In the genomic region with DNA sequence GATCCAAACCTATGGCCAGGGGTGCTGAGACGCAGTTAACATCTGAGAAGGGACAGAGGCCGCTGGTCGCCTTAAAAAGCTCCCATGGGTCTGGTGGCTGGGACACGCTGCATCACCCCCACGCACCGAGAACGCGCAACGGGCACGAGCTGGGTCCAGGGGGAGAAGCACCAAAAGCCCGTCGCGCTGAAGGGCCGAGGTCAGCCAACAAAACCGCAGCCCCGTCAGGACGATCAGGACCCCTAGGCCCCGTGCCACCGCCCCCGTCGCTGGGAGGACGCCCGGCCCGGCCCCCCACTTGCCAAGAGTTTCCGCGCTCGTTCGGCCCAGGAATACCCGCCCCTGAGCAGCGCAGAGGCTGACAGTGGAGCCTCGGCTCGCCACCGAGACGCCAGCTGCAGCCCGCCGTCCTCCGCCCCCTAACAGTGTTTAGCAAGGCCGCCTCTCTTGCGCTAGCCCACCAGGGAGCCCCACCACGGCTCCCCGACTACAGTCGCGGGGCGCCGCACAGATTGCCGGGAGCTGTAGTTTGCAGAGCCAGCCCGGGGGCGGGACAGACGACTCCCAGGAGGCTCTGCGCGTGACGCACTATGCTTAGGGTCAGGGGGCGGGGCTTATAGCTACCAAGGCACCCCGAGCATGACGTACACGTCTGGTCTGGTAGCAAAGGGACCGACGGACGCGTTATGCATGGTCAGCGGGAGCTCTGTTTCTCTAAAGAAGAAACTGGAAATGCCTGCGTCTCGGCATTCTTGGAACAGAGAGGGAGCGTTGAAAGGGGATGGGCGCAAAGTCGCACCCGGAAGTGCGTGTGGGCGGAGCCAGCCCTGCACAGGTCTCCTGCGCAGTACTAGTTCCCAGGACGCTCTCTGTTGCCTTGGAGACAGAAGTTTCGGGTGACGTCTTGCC, we compare ENCODE assay signal across 7 mouse cellular contexts. TPM values are rescaled to one million over a fixed set of nuclear protein-coding genes. Genes with fewer than 3 reads are reported as not detected.
DNase-seq lines count a peak whose midpoint lies in the region; ATAC-seq lines count a peak whose summit lies in the region.

A gene (minus strand): TSS at position 510 of the 909 bp plus-strand sequence.

- no peaks in the 10 kb centered on the region for H3K27me3 ChIP-seq in intestine, embryonic 15.5 days (replicated peaks)
- H3K27me3 ChIP-seq in midbrain, embryonic 10.5 days (ENCODE audit: low read depth, poor library complexity, severe bottlenecking) = no peaks in the 10 kb centered on the region; the same call in 1 of the 2 replicates

- intact Hi-C loops in gastrocnemius, postnatal 36 days (cut with DNase I) = no loop called here
- intact Hi-C loops in left cerebral cortex, postnatal 25 days (cut with DNase I) = loop anchor here (1.0 kb wide), 1 partner anchor 26 kb away; no protein-coding TSS in a partner anchor

- ATAC-seq in intestine, embryonic 15.5 days = peak; percentile 99

- peak; percentile 97 for DNase-seq in adrenal gland, adult 2 months
- DNase-seq in embryo, embryonic 11.5 days (ENCODE audit: low read depth, low spot score) = peak; percentile 93
- peak; percentile 95 to 97 for DNase-seq in gastrocnemius, postnatal 36 days
- peak; percentile 98 to 99 for DNase-seq in left cerebral cortex, postnatal 25 days (ENCODE audit: low spot score in 2 of 2)
- peak; percentile 97 for DNase-seq in midbrain, embryonic 10.5 days (ENCODE audit: low spot score)
- DNase-seq in right cerebral cortex, postnatal 4 days = peak; percentile 97

- peaks cover 12% of the 10 kb centered on the region for H3K4me1 ChIP-seq in intestine, embryonic 15.5 days (replicated peaks)
- peaks cover 13% of the 10 kb centered on the region for H3K4me1 ChIP-seq in midbrain, embryonic 10.5 days

- peak within 1 kb of the TSS; percentile 68 for H3K27ac ChIP-seq in intestine, embryonic 15.5 days
- H3K27ac ChIP-seq in midbrain, embryonic 10.5 days (replicated peaks) = peak within 1 kb of the TSS; percentile 81

- peak within 1 kb of the TSS; percentile 72 for H3K4me3 ChIP-seq in intestine, embryonic 15.5 days (replicated peaks)
- H3K4me3 ChIP-seq in midbrain, embryonic 10.5 days = peak within 1 kb of the TSS; percentile 74

- WGBS in intestine, embryonic 15.5 days = under 1% methylated on average over 73 of the region's 73 CpGs
- WGBS in midbrain, embryonic 10.5 days = under 1% methylated on average over 73 of the region's 73 CpGs

- H3K9ac ChIP-seq in intestine, embryonic 15.5 days = peak within 1 kb of the TSS; percentile 74

- 0 out of 2 replicates have a peak, but pooled peaks cover 2% of the 10 kb centered on the region for H3K36me3 ChIP-seq in intestine, embryonic 15.5 days
- H3K36me3 ChIP-seq in midbrain, embryonic 10.5 days = peaks cover 3% of the 10 kb centered on the region; the same call in 1 of the 2 replicates

- H3K4me2 ChIP-seq in intestine, embryonic 15.5 days (replicated peaks) = peak within 1 kb of the TSS; percentile 88

- H3K9me3 ChIP-seq in intestine, embryonic 15.5 days = no peaks in the 10 kb centered on the region
- no peaks in the 10 kb centered on the region for H3K9me3 ChIP-seq in midbrain, embryonic 10.5 days (replicated peaks)

RNA-seq across cellular contexts. Expression of the gene that starts here (rescaled TPM):
- total RNA-seq in adrenal gland, adult 2 months (2021) = 10 to 100 TPM; 40.8 to 50.9 TPM
- 110 and 117 TPM in 2 replicates for polyA plus RNA-seq in adrenal gland, adult 2 months (2012; rRNA removed)
- 10 to 100 TPM; 13.8 to 15.2 TPM for total RNA-seq in gastrocnemius, postnatal 36 days (2021)
- 17.8 and 22.6 TPM in 2 replicates for polyA plus RNA-seq in intestine, embryonic 15.5 days (2015; fragmentation: Nextera tagmentation; extraction: Ambion mirVana)
- 100 to 1,000 TPM; 112 to 113 TPM for total RNA-seq in left cerebral cortex, postnatal 25 days (2021)
- polyA plus RNA-seq in midbrain, embryonic 10.5 days (2016; fragmentation: Nextera tagmentation; extraction: Ambion mirVana) = 22.0 and 22.5 TPM in 2 replicates

Comparison
In these comparisons a context has a peak if more than half of its experiments do, and no peak if none do; other contexts are left out.
1. Peak in every context shown above with its lines: DNase-seq, ATAC-seq, H3K4me3 ChIP-seq and H3K27ac ChIP-seq.